Mouse (Mus musculus) stomach, postnatal 0 days (tissue): ENCODE data around the gene Frmd4b.

Source experiments
- CTCF ChIP-seq: IDR thresholded peaks from 2 replicates; pipeline ENCODE4 v1.5.1; 2016; ENCODE audit warnings: antibody characterized with exemption, low read depth, mild to moderate bottlenecking, moderate library complexity
- EP300 ChIP-seq: optimal IDR thresholded peaks from 2 replicates; pipeline ENCODE3; 2016; ENCODE audit warnings: antibody characterized with exemption

DNA sequence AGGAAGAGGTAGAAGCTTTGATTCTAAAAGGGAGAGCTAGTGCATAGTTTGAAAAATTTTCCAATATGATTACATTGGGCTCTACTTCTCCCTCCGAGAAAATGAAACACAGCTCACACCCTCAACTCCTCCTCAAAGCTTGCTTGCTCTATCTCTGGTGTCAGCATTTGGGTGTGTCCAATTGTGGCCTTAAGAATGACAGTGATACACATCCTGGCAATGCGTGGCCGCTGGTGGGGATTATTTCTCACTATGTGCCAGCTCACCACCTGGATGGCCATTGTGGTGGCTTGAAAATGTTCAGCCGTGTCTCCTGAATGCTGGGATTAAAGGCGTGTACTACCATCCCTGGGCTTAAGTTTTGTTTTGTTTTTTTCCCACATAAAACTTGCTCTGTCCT is 209.9 kb downstream of the Frmd4b start:
- TF ChIP-seq CTCF (no peak), EP300 (no peak)
